Mouse (Mus musculus) C2C12 (cell line): Measurements from ENCODE around the gene Trim26. TPM values are rescaled to one million over a fixed set of nuclear protein-coding genes. Genes with fewer than 3 reads are reported as not detected.

Experiments used
- H3K27me3 ChIP-seq: one replicate; pipeline ENCODE4 v1.6.1; 2011; ENCODE audit not compliant: control insufficient read depth, insufficient read depth, insufficient read length
- H3K36me3 ChIP-seq: one replicate; pipeline ENCODE4 v1.6.1; 2011; ENCODE audit not compliant: control insufficient read depth, insufficient read depth
- H3K4me3 ChIP-seq: one replicate; pipeline ENCODE4 v1.5.1; 2011; ENCODE audit warnings: mild to moderate bottlenecking, control low read depth; ENCODE audit not compliant: poor library complexity, insufficient read depth, severe bottlenecking
- H3K79me2 ChIP-seq: one replicate; pipeline ENCODE4 v1.6.1; 2011; ENCODE audit not compliant: control insufficient read depth, insufficient read depth
- H3K79me3 ChIP-seq: one replicate; pipeline ENCODE4 v1.6.1; 2011; ENCODE audit warnings: low read depth, control low read depth
- H3ac ChIP-seq: one replicate; pipeline ENCODE3; 2011; ENCODE audit warnings: low read depth; ENCODE audit not compliant: control insufficient read depth, insufficient read length
- CEBPB ChIP-seq: IDR thresholded peaks from one replicate; pipeline ENCODE4 v1.6.1; 2011; ENCODE audit warnings: low read depth, mild to moderate bottlenecking, control low read depth, moderate library complexity
- CTCF ChIP-seq: IDR thresholded peaks from one replicate; pipeline ENCODE4 v1.5.1; 2011; ENCODE audit not compliant: control insufficient read depth, insufficient read depth, insufficient read length
- FOSL1 ChIP-seq: IDR thresholded peaks from one replicate; pipeline ENCODE4 v1.8.0; 2011; ENCODE audit warnings: mild to moderate bottlenecking, low read length; ENCODE audit not compliant: poor library complexity, insufficient read depth, severe bottlenecking
- MAX ChIP-seq: IDR thresholded peaks from one replicate; pipeline ENCODE4 v1.6.1; 2011; ENCODE audit warnings: mild to moderate bottlenecking, control low read depth
- MYOD1 ChIP-seq: IDR thresholded peaks from one replicate; pipeline ENCODE4 v1.6.1; 2011; ENCODE audit warnings: low read depth; ENCODE audit not compliant: control insufficient read depth, insufficient read length
- MYOG ChIP-seq: IDR thresholded peaks from one replicate; pipeline ENCODE4 v1.6.1; 2011; ENCODE audit not compliant: control insufficient read depth, insufficient read length; ENCODE audit errors: extremely low read depth
- USF1 ChIP-seq: IDR thresholded peaks from one replicate; pipeline ENCODE4 v1.6.1; 2011; ENCODE audit warnings: low read depth, mild to moderate bottlenecking, control low read depth, moderate library complexity
- polyA plus RNA-seq: library from polyadenylated mRNA; unstranded; fragments of >200 nt; fragmentation: generic; extraction: Trizol; gene quantifications from one replicate; pipeline ENCODE4 v1.2.1, GENCODE M21; 2012; ENCODE audit warnings: missing spikeins

Trim26 gene
- polyA plus RNA-seq, 1 experiment: 15.0 TPM

- no peak within 1 kb of the TSS for H3ac ChIP-seq
- no peak for TF ChIP-seq MAX
- TF ChIP-seq MYOG: no peak
- TF ChIP-seq MYOD1: no peak
- no peak for TF ChIP-seq FOSL1
- TF ChIP-seq USF1: no peak
- TF ChIP-seq CEBPB: no peak
- TF ChIP-seq CTCF: no peak
- H3K27me3 ChIP-seq: no peaks in the 10 kb centered on the region
- no peaks in the 10 kb centered on the region for H3K36me3 ChIP-seq
- no peaks in the 10 kb centered on the region for H3K79me2 ChIP-seq
- no peak within 1 kb of the TSS for H3K4me3 ChIP-seq
- H3K79me3 ChIP-seq: no peaks in the 10 kb centered on the region
These were observed 60.7 kb downstream of the Trim26 start, which contains the start of gene Trim31 for GRCm38 (mm10) chr17:36897552-36898205. Gene Trim31, plus strand, starts transcription at chr17:36898118.

GRCm38 (mm10) chr17:36899376-36899775 is 62.4 kb downstream of the Trim26 start:
- no peak overlapping the region for H3ac ChIP-seq
- H3K4me3 ChIP-seq: no peak overlapping the region
- no peaks in the 10 kb centered on the region for H3K27me3 ChIP-seq
- H3K79me3 ChIP-seq: no peaks in the 10 kb centered on the region
- no peak for TF ChIP-seq CEBPB
- no peaks in the 10 kb centered on the region for H3K79me2 ChIP-seq
- no peaks in the 10 kb centered on the region for H3K36me3 ChIP-seq

- H3K79me3 ChIP-seq: no peaks in the 10 kb centered on the region
- no peaks in the 10 kb centered on the region for H3K36me3 ChIP-seq
- H3K79me2 ChIP-seq: no peaks in the 10 kb centered on the region
- no peak overlapping the region for H3ac ChIP-seq
- no peaks in the 10 kb centered on the region for H3K27me3 ChIP-seq
- H3K4me3 ChIP-seq: no peak overlapping the region
- TF ChIP-seq CEBPB (no peak), FOSL1 (no peak), MYOD1 (no peak), MYOG (no peak), CTCF (no peak), MAX (no peak), USF1 (no peak)
These were observed 63.1 kb downstream of the Trim26 start for GRCm38 (mm10) chr17:36900001-36900400.

GRCm38 (mm10) chr17:36900691-36901090 is 63.8 kb downstream of the Trim26 start:
- Histone ChIP-seq H3K36me3 (no peaks in the 10 kb centered on the region), H3ac (no peak overlapping the region), H3K4me3 (no peak overlapping the region), H3K79me2 (no peaks in the 10 kb centered on the region), H3K27me3 (no peaks in the 10 kb centered on the region), H3K79me3 (no peaks in the 10 kb centered on the region)
- TF ChIP-seq CEBPB: no peak
- no peak for TF ChIP-seq CTCF
- TF ChIP-seq MYOD1: no peak
- TF ChIP-seq MYOG: no peak
- no peak for TF ChIP-seq FOSL1

GRCm38 (mm10) chr17:36903651-36904050 is 66.7 kb downstream of the Trim26 start:
- peaks cover 16% of the 10 kb centered on the region for H3K27me3 ChIP-seq
- no peaks in the 10 kb centered on the region for H3K79me2 ChIP-seq
- H3K79me3 ChIP-seq: no peaks in the 10 kb centered on the region
- H3ac ChIP-seq: no peak overlapping the region
- TF ChIP-seq MYOD1 (no peak), CTCF (no peak), MYOG (no peak), CEBPB (no peak), USF1 (no peak), FOSL1 (no peak), MAX (no peak)
- no peaks in the 10 kb centered on the region for H3K36me3 ChIP-seq
- no peak overlapping the region for H3K4me3 ChIP-seq

- Histone ChIP-seq H3ac (no peak overlapping the region), H3K36me3 (no peaks in the 10 kb centered on the region)
- no peak for TF ChIP-seq FOSL1
- no peak for TF ChIP-seq MYOG
- no peak for TF ChIP-seq MAX
- TF ChIP-seq CTCF: no peak
- no peak for TF ChIP-seq MYOD1
- TF ChIP-seq USF1: no peak
- TF ChIP-seq CEBPB: no peak
These were observed 71.3 kb downstream of the Trim26 start for GRCm38 (mm10) chr17:36908235-36908634.

More at GRCm38 (mm10) chr17:36908235-36908634, 71.3 kb downstream of the Trim26 start:
- Histone ChIP-seq H3K27me3 (peaks cover 22% of the 10 kb centered on the region), H3K79me3 (no peaks in the 10 kb centered on the region), H3K4me3 (no peak overlapping the region), H3K79me2 (no peaks in the 10 kb centered on the region)

Other genes with a start within 250 kb of the Trim26 start
- gene H2-M9, start 194.5 kb upstream of the Trim26 start, polyA plus RNA-seq: not detected
- gene H2-M1, start 164.9 kb upstream of the Trim26 start, polyA plus RNA-seq: not detected
- gene H2-M10.5, start 64.2 kb upstream of the Trim26 start, polyA plus RNA-seq: not detected
- gene H2-M10.6, start 25.0 kb upstream of the Trim26 start, polyA plus RNA-seq: not detected
- gene Trim15, start 30.1 kb downstream of the Trim26 start, polyA plus RNA-seq: 0.04 TPM
- not detected for gene Trim10, start 32.4 kb downstream of the Trim26 start, polyA plus RNA-seq
- not detected for gene Trim40, start 53.0 kb downstream of the Trim26 start, polyA plus RNA-seq
- not detected for gene Trim31, start 61.0 kb downstream of the Trim26 start, polyA plus RNA-seq
- gene Rnf39, start 105.8 kb downstream of the Trim26 start, polyA plus RNA-seq: 0.02 TPM
- 181 TPM for gene Ppp1r11, start 114.6 kb downstream of the Trim26 start, polyA plus RNA-seq
- 93.2 TPM for gene Znrd1, start 121.4 kb downstream of the Trim26 start, polyA plus RNA-seq
- 3.2 TPM for gene Znrd1as, start 121.5 kb downstream of the Trim26 start, polyA plus RNA-seq
- gene 2410137M14Rik, start 144.1 kb downstream of the Trim26 start, polyA plus RNA-seq: not detected
- 0.06 TPM for gene H2-M5, start 152.4 kb downstream of the Trim26 start, polyA plus RNA-seq
- 11.6 TPM for gene Zfp57, start 164.0 kb downstream of the Trim26 start, polyA plus RNA-seq
- gene Mog, start 186.3 kb downstream of the Trim26 start, polyA plus RNA-seq: 0.02 TPM
- 6.1 TPM for gene Gabbr1, start 208.8 kb downstream of the Trim26 start, polyA plus RNA-seq